Comparison of ENCODE assay signal across 15 mouse cellular contexts in the genomic region with DNA sequence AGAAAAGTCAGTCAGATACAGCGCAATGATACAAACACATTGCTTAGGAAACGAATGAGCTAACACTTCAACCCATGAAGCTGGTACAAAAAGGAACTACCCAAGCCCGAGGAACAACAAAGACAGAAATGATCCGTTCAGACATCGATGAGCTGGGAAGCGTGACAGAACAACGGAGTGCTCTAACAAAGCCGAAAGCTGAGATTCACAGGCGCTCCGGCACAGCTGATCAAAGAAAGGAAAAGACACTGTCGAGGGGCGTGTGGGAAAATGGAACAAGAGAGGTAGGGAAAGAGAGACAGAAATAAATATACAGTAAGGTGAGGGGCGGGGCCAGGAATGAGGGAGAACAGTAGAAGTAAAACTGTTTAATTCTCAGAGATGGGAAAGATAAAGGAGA. TPM values are rescaled to one million over a fixed set of nuclear protein-coding genes. Genes with fewer than 3 reads are reported as not detected.
DNase-seq lines count a peak whose midpoint lies in the region; ATAC-seq and TF ChIP-seq lines count a peak whose summit lies in the region.
"Had no signal": no experiment of that assay in that cellular context is flagged by ENCODE, and none has a peak within 500 bp of the region (broad histone marks: within the 10 kb centered on the region; RNA-seq: fewer than 3 reads in every experiment).

No protein-coding gene starts in this region.

- DNase-seq in kidney, postnatal 0 days (ENCODE audit: low spot score), result no peak
- DNase-seq in kidney, postnatal 14 days, result no peak
- no peak for DNase-seq in spleen, adult 12 weeks (ENCODE audit: low spot score)
- DNase-seq in right cerebral cortex, postnatal 10 days (ENCODE audit: low spot score in 2 of 2), result no peak
- no peak for DNase-seq in layer of hippocampus, adult 18-20 months (ENCODE audit: low spot score in 2 of 2)
- DNase-seq: cerebellum, adult 9-10 months; gastrocnemius, postnatal 36 days; kidney, adult 11 months; liver; right cerebral cortex, postnatal 14 days; thymus, postnatal 14 days had no signal

- no peaks in the 10 kb centered on the region; the same call in 1 of the 2 replicates for H3K4me1 ChIP-seq in kidney, postnatal 0 days (replicated peaks; ENCODE audit: insufficient read depth, low read length)
- peaks cover 32% of the 10 kb centered on the region for H3K4me1 ChIP-seq in hindbrain, embryonic 13.5 days (replicated peaks)
- peaks cover 7% of the 10 kb centered on the region; the same call in 1 of the 2 replicates for H3K4me1 ChIP-seq in midbrain, embryonic 16.5 days (ENCODE audit: control insufficient read depth, insufficient read depth, low read length)

- peak overlapping the region; percentile 2; the same call in 1 of the 2 replicates for H3K4me2 ChIP-seq in kidney, postnatal 0 days (ENCODE audit: low read length)
- peak overlapping the region; percentile 4; the same call in 1 of the 2 replicates for H3K4me2 ChIP-seq in hindbrain, embryonic 13.5 days
- H3K4me2 ChIP-seq in midbrain, embryonic 16.5 days (ENCODE audit: low read length), result no peak overlapping the region

- no peak overlapping the region for H3K9ac ChIP-seq in kidney, postnatal 0 days (ENCODE audit: low read depth, low read length)
- H3K9ac ChIP-seq in hindbrain, embryonic 13.5 days, result no peak overlapping the region
- H3K9ac ChIP-seq in midbrain, embryonic 16.5 days (ENCODE audit: low read depth, low read length), result no peak overlapping the region

- H3K4me3 ChIP-seq in kidney, postnatal 0 days (replicated peaks; ENCODE audit: low read depth, low read length), result no peak overlapping the region
- H3K4me3 ChIP-seq in hindbrain, embryonic 13.5 days, result no peak overlapping the region
- H3K4me3 ChIP-seq in midbrain, embryonic 16.5 days (ENCODE audit: low read depth, low read length), result no peak overlapping the region

- no peak overlapping the region for H3K27ac ChIP-seq in kidney, postnatal 0 days
- H3K27ac ChIP-seq in hindbrain, embryonic 13.5 days, result peak overlapping the region; percentile 81
- peak overlapping the region; percentile 4; the same call in 1 of the 2 replicates for H3K27ac ChIP-seq in midbrain, embryonic 16.5 days (ENCODE audit: low read length)

- H3K9me3 ChIP-seq in kidney, postnatal 0 days (replicated peaks; ENCODE audit: low read length), result no peaks in the 10 kb centered on the region
- H3K9me3 ChIP-seq in hindbrain, embryonic 13.5 days, result no peaks in the 10 kb centered on the region
- H3K9me3 ChIP-seq in midbrain, embryonic 16.5 days (replicated peaks; ENCODE audit: control insufficient read depth, low read length, poor library complexity, severe bottlenecking), result no peaks in the 10 kb centered on the region

- ATAC-seq in kidney, postnatal 0 days (replicated peaks; ENCODE audit: low FRiP score, low read depth), result no peak
- ATAC-seq in hindbrain, embryonic 13.5 days (ENCODE audit: low FRiP score), result 0 out of 2 replicates have a peak, but pooled peaks have one; percentile 8
- ATAC-seq in midbrain, embryonic 16.5 days, result 0 out of 2 replicates have a peak, but pooled peaks have one; percentile 43
- no peak for ATAC-seq in inflammation-experienced regulatory T-cells, adult 6 months
- ATAC-seq: activated CD4-positive, CD25-positive, alpha-beta regulatory T cell, adult 4 months had no signal

- H3K36me3 ChIP-seq in kidney, postnatal 0 days (ENCODE audit: insufficient read depth, low read length), result no peaks in the 10 kb centered on the region
- H3K36me3 ChIP-seq in hindbrain, embryonic 13.5 days, result no peaks in the 10 kb centered on the region
- H3K36me3 ChIP-seq in midbrain, embryonic 16.5 days (ENCODE audit: control insufficient read depth, insufficient read depth, low read length), result no peaks in the 10 kb centered on the region

- 54% methylated on average over 13 of the region's 13 CpGs for WGBS in kidney, postnatal 0 days
- WGBS in hindbrain, embryonic 13.5 days, result 31% methylated on average over 13 of the region's 13 CpGs
- WGBS in midbrain, embryonic 16.5 days, result 29% methylated on average over 13 of the region's 13 CpGs

- no peak for TF ChIP-seq CTCF in kidney, postnatal 0 days (IDR thresholded peaks at IDR 0.05; ENCODE audit: low read depth)

- H3K27me3 ChIP-seq in kidney, postnatal 0 days (ENCODE audit: insufficient read depth, low read length), result no peaks in the 10 kb centered on the region
- no peaks in the 10 kb centered on the region for H3K27me3 ChIP-seq in hindbrain, embryonic 13.5 days
- H3K27me3 ChIP-seq in midbrain, embryonic 16.5 days (ENCODE audit: control insufficient read depth, insufficient read depth, low read depth, low read length), result no peaks in the 10 kb centered on the region

RNA-seq across cellular contexts. Expression of a gene that starts 15.8 kb away (rescaled TPM):
- 11.9 and 13.5 TPM in 2 replicates for polyA plus RNA-seq in kidney, postnatal 0 days (2015; fragmentation: Nextera tagmentation; extraction: Ambion mirVana)
- polyA plus RNA-seq in hindbrain, embryonic 13.5 days (2015; fragmentation: Nextera tagmentation; extraction: Ambion mirVana), result 3.6 and 4.6 TPM in 2 replicates
- 3.3 and 3.4 TPM in 2 replicates for polyA plus RNA-seq in midbrain, embryonic 16.5 days (2015; fragmentation: Nextera tagmentation; extraction: Ambion mirVana)
- polyA plus RNA-seq in inflammation-experienced regulatory T-cells, adult 6 months (2017; shearing (Covaris generic)), result 1 to 10 TPM in 2 of 3 experiments, under 1 TPM in 1; 0.84 to 2.9 (median 2.8) TPM
- 1 to 10 TPM; 1.7 TPM for total RNA-seq in layer of hippocampus, adult 18-20 months (2021)

Comparison
In these comparisons a context has a peak if more than half of its experiments do, and no peak if none do; other contexts are left out.
1. ATAC-seq: peak in hindbrain, embryonic 13.5 days (single experiment) and midbrain, embryonic 16.5 days (single experiment); none in kidney, postnatal 0 days (single experiment) and inflammation-experienced regulatory T-cells, adult 6 months (single experiment).